7 mouse cellular contexts compared by ENCODE assay signal in the genomic region with DNA sequence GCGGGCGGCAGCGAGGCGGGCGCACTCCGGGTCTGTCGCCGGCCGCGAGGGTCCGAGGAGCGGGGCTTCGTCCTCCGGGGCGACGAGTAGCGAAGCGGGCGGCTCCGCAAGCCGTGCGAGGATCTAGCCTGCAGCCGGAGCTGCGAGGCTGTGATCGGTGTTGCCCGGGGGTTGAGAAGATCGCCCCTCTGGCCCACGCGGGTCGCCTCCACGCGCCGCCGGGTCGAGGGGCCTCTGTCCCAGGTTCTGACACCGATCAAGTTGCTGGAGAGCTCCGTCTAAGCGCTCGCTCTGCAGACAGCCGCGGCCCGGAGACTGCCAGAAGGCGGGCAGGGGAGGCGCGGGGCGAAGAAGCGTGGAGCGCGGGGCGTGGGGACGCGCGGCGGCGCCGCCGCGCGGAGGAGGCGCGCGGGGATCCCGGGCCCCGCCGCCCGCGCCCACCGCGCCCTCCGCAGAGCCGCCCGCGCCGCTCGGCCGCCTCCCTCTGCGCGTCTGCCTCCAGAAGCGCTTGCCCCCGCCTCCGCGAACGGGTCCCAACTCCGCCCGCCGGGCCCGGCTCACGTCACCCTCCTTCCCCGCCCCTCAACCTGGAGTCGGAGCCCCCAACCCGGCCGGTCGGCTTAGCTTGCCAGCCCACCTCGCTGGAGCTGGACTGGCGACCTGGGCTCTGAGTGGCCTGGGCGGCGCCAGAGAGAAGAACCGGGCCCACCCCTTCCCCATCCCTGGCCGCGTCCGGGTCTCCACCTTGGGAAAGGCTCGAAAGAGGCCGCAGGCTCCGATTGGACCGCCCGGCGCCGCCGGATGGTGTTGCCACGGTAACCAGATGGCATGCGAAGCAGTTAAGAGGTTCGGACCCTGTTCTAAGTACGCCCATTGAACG. TPM values are rescaled to one million over a fixed set of nuclear protein-coding genes. Genes with fewer than 3 reads are reported as not detected.
DNase-seq lines count a peak whose midpoint lies in the region; ATAC-seq and TF ChIP-seq lines count a peak whose summit lies in the region.

A gene (minus strand): TSS at position 353 of the 880 bp plus-strand sequence.

- DNase-seq in lung, embryonic 14.5 days: peak; percentile 20
- DNase-seq in lung, postnatal 10 days: no peak
- DNase-seq in embryonic facial prominence, embryonic 10.5 days (ENCODE audit: low spot score): peak; percentile 77
- DNase-seq in lung, adult 18-20 months: no peak

- peaks cover 72% of the 10 kb centered on the region for H3K27me3 ChIP-seq in lung, embryonic 14.5 days (ENCODE audit: insufficient read depth, low read length)
- H3K27me3 ChIP-seq in embryonic facial prominence, embryonic 10.5 days (replicated peaks; ENCODE audit: low read depth, poor library complexity, severe bottlenecking): peaks cover 83% of the 10 kb centered on the region
- no peaks in the 10 kb centered on the region for H3K27me3 ChIP-seq in hindbrain, embryonic 15.5 days
- H3K27me3 ChIP-seq in liver, embryonic 16.5 days (ENCODE audit: control insufficient read depth, insufficient read depth, low read depth, low read length): peaks cover 59% of the 10 kb centered on the region
- H3K27me3 ChIP-seq in stomach, embryonic 14.5 days (ENCODE audit: control insufficient read depth, insufficient read depth, low read length): peaks cover 56% of the 10 kb centered on the region

- TF ChIP-seq CTCF in lung, embryonic 14.5 days (IDR thresholded peaks at IDR 0.05; ENCODE audit: low read depth): no peak

- under 1% methylated on average over 104 of the region's 114 CpGs for WGBS in lung, embryonic 14.5 days
- under 1% methylated on average over 111 of the region's 114 CpGs for WGBS in embryonic facial prominence, embryonic 10.5 days
- WGBS in hindbrain, embryonic 15.5 days: under 1% methylated on average over 86 of the region's 114 CpGs
- WGBS in liver, embryonic 16.5 days (ENCODE audit: insufficient replicate concordance): 2% methylated on average over 101 of the region's 114 CpGs
- WGBS in stomach, embryonic 14.5 days: under 1% methylated on average over 61 of the region's 114 CpGs

- H3K4me1 ChIP-seq in lung, embryonic 14.5 days (ENCODE audit: insufficient read depth): no peaks in the 10 kb centered on the region
- peaks cover 71% of the 10 kb centered on the region for H3K4me1 ChIP-seq in embryonic facial prominence, embryonic 10.5 days
- peaks cover 73% of the 10 kb centered on the region for H3K4me1 ChIP-seq in hindbrain, embryonic 15.5 days (replicated peaks)
- H3K4me1 ChIP-seq in liver, embryonic 16.5 days (ENCODE audit: control insufficient read depth, low read depth, low read length): no peaks in the 10 kb centered on the region
- H3K4me1 ChIP-seq in stomach, embryonic 14.5 days (ENCODE audit: control insufficient read depth, insufficient read depth, low read length): peaks cover 19% of the 10 kb centered on the region

- no peak within 1 kb of the TSS for H3K27ac ChIP-seq in lung, embryonic 14.5 days (ENCODE audit: low read depth)
- peak within 1 kb of the TSS; percentile 72 for H3K27ac ChIP-seq in embryonic facial prominence, embryonic 10.5 days (replicated peaks)
- peak within 1 kb of the TSS; percentile 84 for H3K27ac ChIP-seq in hindbrain, embryonic 15.5 days (replicated peaks)
- H3K27ac ChIP-seq in liver, embryonic 16.5 days (ENCODE audit: low read length): no peak within 1 kb of the TSS
- H3K27ac ChIP-seq in stomach, embryonic 14.5 days (ENCODE audit: low read length): no peak within 1 kb of the TSS

- no peak within 1 kb of the TSS for H3K9ac ChIP-seq in lung, embryonic 14.5 days
- H3K9ac ChIP-seq in hindbrain, embryonic 15.5 days: peak within 1 kb of the TSS; percentile 78
- H3K9ac ChIP-seq in liver, embryonic 16.5 days (ENCODE audit: low read depth, low read length): no peak within 1 kb of the TSS
- peak within 1 kb of the TSS; percentile 14; the same call in 1 of the 2 replicates for H3K9ac ChIP-seq in stomach, embryonic 14.5 days (replicated peaks; ENCODE audit: low read depth, low read length)

- peak within 1 kb of the TSS; percentile 59 for H3K4me2 ChIP-seq in lung, embryonic 14.5 days
- H3K4me2 ChIP-seq in hindbrain, embryonic 15.5 days: peak within 1 kb of the TSS; percentile 86
- 0 out of 2 replicates have a peak within 1 kb of the TSS, but pooled peaks have one; percentile 1 for H3K4me2 ChIP-seq in liver, embryonic 16.5 days (ENCODE audit: low read depth, low read length)
- peak within 1 kb of the TSS; percentile 78 for H3K4me2 ChIP-seq in stomach, embryonic 14.5 days (replicated peaks; ENCODE audit: low read depth, low read length)

- H3K36me3 ChIP-seq in lung, embryonic 14.5 days (ENCODE audit: insufficient read depth): no peaks in the 10 kb centered on the region
- no peaks in the 10 kb centered on the region for H3K36me3 ChIP-seq in embryonic facial prominence, embryonic 10.5 days (replicated peaks)
- no peaks in the 10 kb centered on the region for H3K36me3 ChIP-seq in hindbrain, embryonic 15.5 days
- H3K36me3 ChIP-seq in liver, embryonic 16.5 days (ENCODE audit: control insufficient read depth, insufficient read depth): no peaks in the 10 kb centered on the region
- no peaks in the 10 kb centered on the region for H3K36me3 ChIP-seq in stomach, embryonic 14.5 days (ENCODE audit: control insufficient read depth, insufficient read depth, low read length)

- H3K4me3 ChIP-seq in lung, embryonic 14.5 days (ENCODE audit: low read depth, low read length): peak within 1 kb of the TSS; percentile 34
- H3K4me3 ChIP-seq in embryonic facial prominence, embryonic 10.5 days: peak within 1 kb of the TSS; percentile 63
- H3K4me3 ChIP-seq in hindbrain, embryonic 15.5 days: peak within 1 kb of the TSS; percentile 70
- peak within 1 kb of the TSS; percentile 2; the same call in 1 of the 2 replicates for H3K4me3 ChIP-seq in liver, embryonic 16.5 days (ENCODE audit: low read depth, low read length)
- H3K4me3 ChIP-seq in stomach, embryonic 14.5 days (ENCODE audit: low read depth, low read length): peak within 1 kb of the TSS; percentile 36

- no peaks in the 10 kb centered on the region for H3K9me3 ChIP-seq in lung, embryonic 14.5 days (ENCODE audit: low read depth, low read length)
- no peaks in the 10 kb centered on the region for H3K9me3 ChIP-seq in embryonic facial prominence, embryonic 10.5 days
- no peaks in the 10 kb centered on the region for H3K9me3 ChIP-seq in hindbrain, embryonic 15.5 days
- no peaks in the 10 kb centered on the region for H3K9me3 ChIP-seq in liver, embryonic 16.5 days (replicated peaks; ENCODE audit: control insufficient read depth, low read length)
- H3K9me3 ChIP-seq in stomach, embryonic 14.5 days (ENCODE audit: control insufficient read depth, low read depth, low read length): no peaks in the 10 kb centered on the region

- ATAC-seq in lung, embryonic 14.5 days (ENCODE audit: insufficient read depth): peak; percentile 41; the same call in 1 of the 2 replicates
- peak; percentile 63 for ATAC-seq in hindbrain, embryonic 15.5 days (ENCODE audit: low FRiP score, low read depth)
- no peak for ATAC-seq in liver, embryonic 16.5 days (ENCODE audit: low read depth)
- ATAC-seq in stomach, embryonic 14.5 days (ENCODE audit: insufficient number of reproducible peaks, insufficient read depth, low FRiP score, low read depth): no peak

RNA-seq across cellular contexts. Expression of the gene that starts here (rescaled TPM):
- polyA plus RNA-seq in lung, embryonic 14.5 days (2014; fragmentation: Nextera tagmentation; extraction: Ambion mirVana): 0.11 TPM in 1 of 2 replicates, not detected in the other
- polyA plus RNA-seq in embryonic facial prominence, embryonic 10.5 days (2016; fragmentation: Nextera tagmentation; extraction: Ambion mirVana): 1.3 and 1.7 TPM in 2 replicates
- 12.9 and 15.4 TPM in 2 replicates for polyA plus RNA-seq in hindbrain, embryonic 15.5 days (2015; fragmentation: Nextera tagmentation; extraction: Ambion mirVana)
- 0.11 TPM in 2 replicates for polyA plus RNA-seq in liver, embryonic 16.5 days (2015; fragmentation: Nextera tagmentation; extraction: Ambion mirVana)
- polyA plus RNA-seq in stomach, embryonic 14.5 days (2014; fragmentation: Nextera tagmentation; extraction: Ambion mirVana): 0.29 and 0.45 TPM in 2 replicates

Comparison
In these comparisons a context has a peak if more than half of its experiments do, and no peak if none do; other contexts are left out.
1. Peak in DNase-seq, ATAC-seq, H3K4me3 ChIP-seq and H3K4me2 ChIP-seq in lung, embryonic 14.5 days; RNA of the gene not detected or under 1 TPM.
2. H3K27ac ChIP-seq: peak in embryonic facial prominence, embryonic 10.5 days (single experiment) and hindbrain, embryonic 15.5 days (single experiment); none in lung, embryonic 14.5 days (single experiment), liver, embryonic 16.5 days (single experiment) and stomach, embryonic 14.5 days (single experiment).
3. H3K4me2 ChIP-seq: peak in every context shown above with its lines; median percentile 86 in hindbrain, embryonic 15.5 days; 78 in stomach, embryonic 14.5 days; 59 in lung, embryonic 14.5 days; 1 in liver, embryonic 16.5 days.
4. H3K4me3 ChIP-seq: peak in every context shown above with its lines; median percentile 70 in hindbrain, embryonic 15.5 days; 63 in embryonic facial prominence, embryonic 10.5 days; 36 in stomach, embryonic 14.5 days; 34 in lung, embryonic 14.5 days; 2 in liver, embryonic 16.5 days.
5. H3K9ac ChIP-seq: peak in hindbrain, embryonic 15.5 days (single experiment) and stomach, embryonic 14.5 days (single experiment); none in lung, embryonic 14.5 days (single experiment) and liver, embryonic 16.5 days (single experiment).